Mouse (Mus musculus) limb, embryonic 11.5 days (tissue): ENCODE measurements at regions not wholly inside any gene's neighbourhood (a gene's known extent, or its start where the extent isn't known, plus 50 kb on each side); places are given as distances from the start of the nearest gene placed in this dataset.
A peak's percentile ranks its signal among the peaks of the same experiment; 100 is the strongest.

Experiments
- ATAC-seq: fragments of 200-750 bp; cut with Nextera tagmentation; 2 replicates; pipeline ENCODE4 v1.8.0; 2017; ENCODE audit warnings: low read depth; ENCODE audit not compliant: insufficient number of reproducible peaks, low FRiP score, low TSS enrichment
- DNase-seq: peaks from one replicate; pipeline ENCODE4 v3.0.0-alpha.2; 2015; ENCODE audit warnings: low spot score
- H3K27ac ChIP-seq: fragments of 300-500 bp; sonication (generic); replicated peaks from 2 replicates; pipeline ENCODE4 v1.5.1; 2014; ENCODE audit warnings: low read depth, mild to moderate bottlenecking, low read length
- H3K27me3 ChIP-seq: fragments of 300-500 bp; sonication (generic); 2 replicates; pipeline ENCODE4 v1.6.1; 2014; ENCODE audit warnings: mild to moderate bottlenecking, low read length, mixed read lengths; ENCODE audit not compliant: control insufficient read depth, insufficient read depth
- H3K36me3 ChIP-seq: fragments of 300-500 bp; sonication (generic); 2 replicates; pipeline ENCODE4 v1.6.1; 2014; ENCODE audit warnings: mild to moderate bottlenecking, low read length, moderate library complexity, mixed read lengths; ENCODE audit not compliant: control insufficient read depth, insufficient read depth
- H3K4me1 ChIP-seq: fragments of 300-500 bp; sonication (generic); 2 replicates; pipeline ENCODE4 v1.6.1; 2014; ENCODE audit warnings: low read length, mixed read lengths; ENCODE audit not compliant: control insufficient read depth, insufficient read depth
- H3K4me2 ChIP-seq: fragments of 300-500 bp; sonication (generic); 2 replicates; pipeline ENCODE4 v1.6.1; 2014; ENCODE audit warnings: low read depth, mild to moderate bottlenecking, moderate library complexity; ENCODE audit not compliant: severe bottlenecking
- H3K4me3 ChIP-seq: fragments of 300-500 bp; sonication (generic); 2 replicates; pipeline ENCODE4 v1.5.1; 2014; ENCODE audit warnings: low read depth, low read length
- H3K9ac ChIP-seq: fragments of 300-500 bp; sonication (generic); 2 replicates; pipeline ENCODE4 v1.6.1; 2014; ENCODE audit warnings: mild to moderate bottlenecking, low read length
- H3K9me3 ChIP-seq: fragments of 300-500 bp; sonication (generic); 2 replicates; pipeline ENCODE4 v1.6.1; 2016; ENCODE audit warnings: low read length; ENCODE audit not compliant: control insufficient read depth
- WGBS: fragments of 180-500 bp; shearing (Covaris S2); extraction: QIAGEN DNeasy Blood & Tissue Kit; methylation state at CpG from one replicate; pipeline ENCODE4 v1.1.7; 2014; 5-methylcytosine and 5-hydroxymethylcytosine counted together

DNA sequence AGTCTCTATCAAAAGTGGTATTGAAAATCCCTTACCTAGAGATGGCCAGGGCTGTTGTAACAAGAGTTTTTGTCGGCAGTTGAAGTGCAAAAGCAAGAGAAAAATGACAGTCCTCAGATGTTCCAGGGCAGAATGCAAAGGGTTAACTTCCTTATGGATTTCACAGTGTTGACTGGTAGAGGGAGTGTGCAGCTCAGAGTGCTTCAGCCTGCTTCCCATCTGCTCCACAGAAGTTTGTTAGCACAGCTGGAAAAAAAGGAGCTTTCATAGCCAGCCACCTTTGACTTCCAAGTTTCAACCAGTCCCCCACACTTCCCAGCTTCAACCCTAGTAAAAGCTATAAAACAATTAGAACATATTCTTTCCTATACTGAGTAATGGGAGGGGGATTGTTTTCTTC is 1098.9 kb downstream of the Slc22a22 start:
- peak; percentile 84 for ATAC-seq
- Histone ChIP-seq H3K36me3 (no peaks in the 10 kb centered on the region), H3K27me3 (no peaks in the 10 kb centered on the region), H3K27ac (no peak overlapping the region), H3K4me3 (no peak overlapping the region), H3K4me2 (no peak overlapping the region), H3K9ac (no peak overlapping the region), H3K9me3 (no peaks in the 10 kb centered on the region), H3K4me1 (0 out of 2 replicates have a peak, but pooled peaks cover 3% of the 10 kb centered on the region)
- DNase-seq = peak; percentile 54
- WGBS = 32% methylated on average over 1 of the region's 1 CpGs

- 87% methylated on average over 5 of the region's 5 CpGs for WGBS
- ATAC-seq (no peak), DNase-seq (no peak)
- H3K27me3 ChIP-seq = no peaks in the 10 kb centered on the region
- no peak overlapping the region for H3K4me3 ChIP-seq
- no peaks in the 10 kb centered on the region for H3K4me1 ChIP-seq
- H3K9me3 ChIP-seq = no peaks in the 10 kb centered on the region
- H3K4me2 ChIP-seq = no peak overlapping the region
- no peak overlapping the region for H3K27ac ChIP-seq
- no peaks in the 10 kb centered on the region for H3K36me3 ChIP-seq
- no peak overlapping the region for H3K9ac ChIP-seq
Measured at GRCm38 (mm10) chr15:56350903-56351302, 1126.5 kb downstream of the Slc22a22 start.

- Histone ChIP-seq H3K27ac (no peak overlapping the region), H3K9me3 (no peaks in the 10 kb centered on the region), H3K4me3 (no peak overlapping the region), H3K9ac (no peak overlapping the region), H3K4me1 (no peaks in the 10 kb centered on the region), H3K27me3 (no peaks in the 10 kb centered on the region), H3K36me3 (no peaks in the 10 kb centered on the region), H3K4me2 (no peak overlapping the region)
- ATAC-seq (no peak), DNase-seq (no peak)
- WGBS = 30% methylated on average over 2 of the region's 2 CpGs
Measured at GRCm38 (mm10) chr15:56346111-56346510, 1131.3 kb downstream of the Slc22a22 start.

- no peaks in the 10 kb centered on the region for H3K27me3 ChIP-seq
- 61% methylated on average over 2 of the region's 2 CpGs for WGBS
- no peaks in the 10 kb centered on the region for H3K36me3 ChIP-seq
- H3K4me3 ChIP-seq = no peak overlapping the region
- DNase-seq (no peak), ATAC-seq (no peak)
- H3K4me1 ChIP-seq = no peaks in the 10 kb centered on the region
- no peak overlapping the region for H3K27ac ChIP-seq
- no peaks in the 10 kb centered on the region for H3K9me3 ChIP-seq
- H3K4me2 ChIP-seq = no peak overlapping the region
- no peak overlapping the region for H3K9ac ChIP-seq
Measured at GRCm38 (mm10) chr15:56344973-56345372, 1132.5 kb downstream of the Slc22a22 start.

DNA sequence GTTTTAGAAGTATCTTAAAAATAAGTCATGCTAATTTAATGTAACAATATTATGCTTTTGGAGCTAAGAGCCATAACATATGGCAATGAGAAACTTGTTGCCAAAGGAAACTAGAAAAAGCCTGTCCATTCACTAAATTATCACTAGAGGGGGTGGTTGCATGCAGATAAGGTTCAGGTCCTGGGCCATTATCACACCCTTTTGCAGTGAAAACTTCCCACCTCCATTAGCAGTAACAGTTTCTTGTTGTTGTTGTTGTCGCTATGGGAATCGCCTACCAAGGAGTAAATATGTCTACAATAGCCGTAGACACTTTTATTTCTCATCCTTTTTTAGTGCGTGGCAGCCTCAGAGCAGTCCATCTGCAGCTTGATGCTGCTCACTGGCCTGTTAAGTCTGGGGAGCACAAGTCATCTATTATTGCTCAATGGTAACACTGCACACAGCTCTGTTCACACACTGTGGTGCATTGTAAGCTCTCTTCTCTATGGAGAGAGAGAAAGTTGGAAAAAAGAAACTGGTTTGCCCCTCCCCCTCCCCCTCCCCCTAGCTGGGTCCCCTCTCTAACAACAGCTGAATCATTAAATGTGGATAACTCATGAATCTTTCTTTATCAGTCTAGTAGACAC is 1133.0 kb downstream of the Slc22a22 start:
- H3K27me3 ChIP-seq = no peaks in the 10 kb centered on the region
- H3K4me3 ChIP-seq = no peak overlapping the region
- H3K4me1 ChIP-seq = no peaks in the 10 kb centered on the region
- DNase-seq (peak; percentile 29), ATAC-seq (no peak)
- H3K27ac ChIP-seq = no peak overlapping the region
- no peak overlapping the region for H3K4me2 ChIP-seq
- H3K36me3 ChIP-seq = no peaks in the 10 kb centered on the region
- H3K9ac ChIP-seq = no peak overlapping the region
- no peaks in the 10 kb centered on the region for H3K9me3 ChIP-seq
- WGBS = 45% methylated on average over 4 of the region's 4 CpGs

DNA sequence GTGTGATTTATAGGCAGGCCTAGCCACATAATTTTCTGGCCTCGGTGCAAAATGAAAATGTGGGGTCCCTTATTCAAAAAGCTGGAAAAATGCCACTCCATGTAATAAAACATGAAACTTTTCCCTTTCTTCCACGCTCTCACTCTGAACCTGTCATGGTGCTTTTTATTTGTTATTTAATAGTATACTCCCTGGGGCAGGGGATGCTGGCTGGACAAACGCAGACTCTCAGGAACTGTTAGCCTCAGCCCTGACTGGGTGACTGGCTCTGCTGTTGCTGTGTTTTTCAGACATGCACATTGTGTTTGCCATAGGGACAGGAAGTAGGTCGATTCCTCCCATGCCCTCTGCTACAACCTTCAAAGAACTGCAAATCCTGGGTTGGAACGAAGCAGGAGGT is 1139.5 kb downstream of the Slc22a22 start:
- Histone ChIP-seq H3K27ac (peak overlapping the region; percentile 73; the same call in 1 of the 2 replicates), H3K4me3 (no peak overlapping the region), H3K27me3 (no peaks in the 10 kb centered on the region), H3K9me3 (no peaks in the 10 kb centered on the region), H3K4me2 (no peak overlapping the region), H3K4me1 (peaks cover 10% of the 10 kb centered on the region), H3K9ac (no peak overlapping the region; the same call in 1 of the 2 replicates), H3K36me3 (no peaks in the 10 kb centered on the region)
- peak; percentile 77 for ATAC-seq
- WGBS = 13% methylated on average over 5 of the region's 5 CpGs
- DNase-seq = peak; percentile 51

- WGBS = 47% methylated on average over 5 of the region's 5 CpGs
- Histone ChIP-seq H3K9me3 (no peaks in the 10 kb centered on the region), H3K4me2 (no peak overlapping the region), H3K4me1 (peaks cover 10% of the 10 kb centered on the region), H3K36me3 (no peaks in the 10 kb centered on the region), H3K4me3 (no peak overlapping the region), H3K27ac (no peak overlapping the region), H3K9ac (no peak overlapping the region), H3K27me3 (no peaks in the 10 kb centered on the region)
- ATAC-seq (no peak; the same call in 1 of the 2 replicates), DNase-seq (peak; percentile 84)
Measured at GRCm38 (mm10) chr15:56336449-56336848, 1141.0 kb downstream of the Slc22a22 start.

DNA sequence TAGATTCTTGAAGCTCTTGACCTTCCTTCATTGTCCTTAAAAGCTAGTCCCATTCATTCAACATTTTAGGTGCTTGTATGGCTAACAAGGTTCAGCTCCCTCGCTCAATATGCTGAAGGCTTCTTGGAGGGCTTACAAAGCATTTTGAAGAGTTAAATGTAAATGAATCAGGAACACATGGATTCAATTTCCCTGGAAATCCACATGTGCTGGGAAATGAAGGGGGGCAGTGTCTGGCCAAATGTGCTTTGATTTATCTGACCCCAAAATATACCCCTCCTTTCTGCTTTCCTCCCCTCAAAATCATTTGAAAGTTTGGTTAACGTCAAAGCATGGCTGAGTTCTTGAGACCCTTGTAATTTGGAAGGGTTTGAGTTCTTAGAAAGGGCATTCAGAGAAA is 1142.4 kb downstream of the Slc22a22 start:
- Histone ChIP-seq H3K4me2 (no peak overlapping the region), H3K36me3 (no peaks in the 10 kb centered on the region), H3K9me3 (no peaks in the 10 kb centered on the region), H3K9ac (no peak overlapping the region), H3K27ac (peak overlapping the region; percentile 59; the same call in 1 of the 2 replicates), H3K27me3 (no peaks in the 10 kb centered on the region), H3K4me3 (no peak overlapping the region), H3K4me1 (peaks cover 10% of the 10 kb centered on the region)
- DNase-seq = peak; percentile 47
- WGBS = 9% methylated on average over 2 of the region's 2 CpGs
- 0 out of 2 replicates have a peak, but pooled peaks have one; percentile 17 for ATAC-seq

- H3K27me3 ChIP-seq = no peaks in the 10 kb centered on the region
- DNase-seq = no peak
- H3K4me2 ChIP-seq = no peak overlapping the region
- H3K36me3 ChIP-seq = no peaks in the 10 kb centered on the region
- H3K27ac ChIP-seq = no peak overlapping the region
- H3K9ac ChIP-seq = no peak overlapping the region
- ATAC-seq = no peak
- no peak overlapping the region for H3K4me3 ChIP-seq
- no peaks in the 10 kb centered on the region for H3K4me1 ChIP-seq
- no peaks in the 10 kb centered on the region for H3K9me3 ChIP-seq
Measured at GRCm38 (mm10) chr15:56320501-56320900, 1156.9 kb downstream of the Slc22a22 start.
